Mouse (Mus musculus): ENCODE results near the gene Cgas. TPM values are rescaled to one million over a fixed set of nuclear protein-coding genes. Genes with fewer than 3 reads are reported as not detected.

Cgas gene
- total RNA-seq, 2 experiments from 2014 or later: 0.54 to 0.56 TPM

DNA sequence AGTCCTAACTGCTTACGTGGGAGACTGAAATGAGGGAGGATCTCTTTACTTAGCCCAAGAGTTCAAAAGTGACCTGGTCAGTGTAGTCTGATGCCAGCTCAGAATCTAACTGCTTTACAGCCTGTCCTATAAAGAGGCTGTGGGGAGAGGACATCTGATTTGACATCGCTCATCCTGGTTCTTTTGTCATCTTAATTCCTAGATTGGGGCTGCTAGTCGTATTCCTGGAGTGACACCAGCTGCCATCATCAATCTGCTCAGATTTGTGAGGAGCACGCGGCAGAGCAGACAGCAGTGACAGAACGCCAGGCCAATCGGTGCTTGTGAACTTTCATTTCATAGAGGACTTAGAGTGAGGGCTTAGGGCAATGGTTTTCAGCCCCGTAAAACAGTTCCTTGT lies 30.6 kb upstream of the Cgas start:
- no peak for DNase-seq
- intact Hi-C loops (cut with DNase I): no loop called here

DNA sequence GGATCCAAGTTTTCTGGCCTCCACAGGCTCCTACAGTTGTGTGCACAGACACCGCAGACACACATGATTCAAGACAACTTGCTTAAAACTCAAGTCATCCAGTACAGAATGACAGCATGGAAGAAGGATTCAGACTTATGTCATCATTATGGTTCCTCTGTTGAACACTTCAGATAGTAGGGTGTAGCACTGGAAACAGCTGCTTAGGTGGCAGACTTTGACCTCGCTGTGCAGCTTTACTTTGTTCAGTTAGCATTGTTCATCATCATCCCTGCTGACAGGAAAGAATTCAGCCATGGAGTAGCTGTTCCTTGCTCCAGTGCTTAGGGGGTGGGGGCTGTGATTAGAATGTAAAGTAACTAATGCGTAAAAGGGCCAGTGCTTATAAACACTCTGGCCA lies 22.7 kb upstream of the Cgas start:
- intact Hi-C loops (cut with DNase I): no loop called here

DNA sequence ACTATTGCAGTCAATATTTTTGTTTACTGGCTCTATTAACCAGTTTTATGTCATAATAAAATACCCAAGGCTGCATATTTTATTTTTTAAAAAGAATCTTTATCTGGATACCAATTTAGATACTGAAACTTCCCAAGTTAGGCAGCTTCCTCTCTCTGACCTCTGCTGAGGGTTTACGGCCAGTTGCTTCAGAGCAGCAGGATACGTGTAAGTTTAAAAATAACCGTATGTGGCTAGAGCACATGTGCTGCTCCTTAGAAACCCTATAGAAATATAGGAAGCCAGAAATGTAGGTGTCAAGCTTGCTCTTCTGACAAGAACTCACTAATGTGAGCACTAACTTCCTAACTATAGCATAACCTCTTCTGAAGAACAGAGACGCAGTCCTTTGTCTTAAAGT lies 20.3 kb upstream of the Cgas start:
- intact Hi-C loops (cut with DNase I): no loop called here
- DNase-seq: no peak

More for the DNA sequence above, 22.7 kb upstream of the Cgas start:
- DNase-seq: no peak

DNA sequence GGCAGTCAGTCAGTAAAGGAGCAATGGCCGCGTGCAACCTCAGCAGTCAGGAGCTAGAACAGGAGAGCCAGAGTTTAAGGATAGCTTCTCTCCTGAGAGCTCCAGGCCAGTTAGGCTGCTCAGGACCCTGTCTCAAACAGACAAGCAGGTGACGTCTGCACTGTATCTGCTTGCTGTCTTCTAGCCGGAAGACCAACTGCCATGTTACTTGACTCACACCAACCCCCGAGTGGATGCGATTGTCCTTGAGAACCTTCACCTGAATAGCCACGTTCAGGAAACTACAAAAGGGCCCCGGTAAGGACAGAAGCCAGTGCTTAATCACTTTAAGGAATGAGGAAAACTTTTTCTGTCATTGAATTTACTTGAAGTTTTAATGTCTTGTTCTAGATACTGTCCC lies 14.0 kb upstream of the Cgas start:
- intact Hi-C loops (cut with DNase I): no loop called here
- DNase-seq: no peak

DNA sequence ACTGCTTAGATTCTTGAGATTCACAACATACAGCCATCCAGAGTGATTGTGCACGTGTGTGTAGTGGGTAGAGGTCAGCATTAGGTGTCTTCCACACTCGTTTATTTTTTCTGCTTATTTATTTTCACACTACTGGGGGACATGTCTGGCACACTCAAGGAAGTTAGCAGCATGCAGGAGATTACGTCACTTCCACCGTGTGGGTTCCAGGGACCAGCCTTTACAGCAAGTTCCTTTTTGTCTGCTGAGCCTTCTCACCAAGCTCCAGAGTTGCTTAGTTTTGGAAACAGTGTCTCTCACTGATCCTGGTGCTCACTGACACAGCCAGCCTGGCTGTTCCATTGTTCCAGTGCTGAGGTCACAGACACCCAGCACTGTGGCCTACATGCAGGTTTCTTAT lies 8.3 kb upstream of the Cgas start:
- intact Hi-C loops (cut with DNase I): no loop called here

DNA sequence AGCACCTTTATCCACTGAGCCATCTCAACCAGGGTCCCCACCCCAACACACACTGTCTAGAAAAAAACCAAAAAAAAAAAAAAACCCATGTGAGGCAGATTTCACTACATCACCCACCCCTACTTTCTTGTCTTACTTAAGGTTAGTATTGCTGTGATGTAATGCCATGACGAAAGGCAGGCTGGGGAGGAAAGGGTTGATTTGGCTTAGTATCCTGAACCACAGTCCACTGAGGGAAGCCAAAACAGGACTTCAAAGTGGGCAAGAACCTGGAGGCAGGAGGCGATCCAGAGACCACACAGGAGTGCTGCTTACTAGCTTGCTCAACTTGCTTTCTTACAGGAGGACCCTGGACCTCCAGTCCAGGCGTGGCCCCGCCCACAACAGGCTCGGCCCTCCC lies 7.4 kb upstream of the Cgas start:
- no peak for DNase-seq
- intact Hi-C loops (cut with DNase I): no loop called here

More for the DNA sequence above, 8.3 kb upstream of the Cgas start:
- DNase-seq: no peak

DNA sequence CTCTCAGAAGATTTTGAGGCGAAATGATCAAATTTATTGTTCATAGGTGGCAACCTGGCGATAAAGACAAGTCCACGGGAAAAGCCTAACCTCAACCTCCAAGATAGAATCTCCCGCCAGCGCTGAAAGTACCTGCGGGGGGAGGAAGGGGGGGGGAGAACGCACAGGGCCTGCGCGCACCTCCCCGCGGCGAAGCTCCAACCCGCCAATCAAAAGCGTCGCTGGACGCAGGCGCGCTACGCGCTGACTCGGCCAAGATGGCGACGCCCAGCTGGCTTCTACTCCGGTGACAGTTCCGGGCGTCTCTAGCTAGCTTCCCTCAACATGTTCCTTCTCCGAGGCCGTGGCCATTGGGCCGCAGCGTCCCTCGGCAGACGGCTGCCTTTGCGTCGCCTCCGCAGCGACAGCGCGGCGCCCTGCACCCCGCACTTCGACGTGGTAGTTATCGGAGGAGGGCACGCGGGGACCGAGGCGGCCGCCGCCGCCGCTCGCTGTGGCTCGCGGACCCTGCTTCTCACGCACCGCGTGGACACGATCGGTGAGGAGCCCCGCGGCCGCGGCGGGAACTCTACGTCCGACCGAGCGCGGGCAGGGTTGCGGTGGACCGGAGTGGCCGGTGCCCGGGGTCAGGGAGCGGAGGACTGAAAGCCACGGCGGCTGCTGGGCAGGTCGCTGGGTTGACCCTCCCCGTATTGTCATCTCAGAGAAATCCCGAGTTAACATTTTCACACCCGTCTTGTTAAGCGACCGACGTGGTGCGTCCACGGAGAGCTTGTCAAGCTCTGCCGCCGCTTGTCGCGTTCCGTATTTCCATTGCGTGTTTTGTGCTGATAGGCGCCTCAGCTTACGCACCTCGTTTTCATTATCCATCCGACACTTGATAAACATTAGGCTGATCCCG lies 5.2 kb upstream of the Cgas start, which contains the start of the genes Mto1 and Gm17324:
TSS of gene Mto1 (plus strand) at position 236 of the 901 bp plus-strand sequence.
TSS of gene Gm17324 (minus strand) at position 814 of the 901 bp plus-strand sequence.
- intact Hi-C loops (cut with DNase I): loop anchor here (2.0 to 10.0 kb wide), 2 partner anchors 29 to 333 kb away; no protein-coding TSS in a partner anchor
- peak; percentile 90 to 93 for DNase-seq

DNA sequence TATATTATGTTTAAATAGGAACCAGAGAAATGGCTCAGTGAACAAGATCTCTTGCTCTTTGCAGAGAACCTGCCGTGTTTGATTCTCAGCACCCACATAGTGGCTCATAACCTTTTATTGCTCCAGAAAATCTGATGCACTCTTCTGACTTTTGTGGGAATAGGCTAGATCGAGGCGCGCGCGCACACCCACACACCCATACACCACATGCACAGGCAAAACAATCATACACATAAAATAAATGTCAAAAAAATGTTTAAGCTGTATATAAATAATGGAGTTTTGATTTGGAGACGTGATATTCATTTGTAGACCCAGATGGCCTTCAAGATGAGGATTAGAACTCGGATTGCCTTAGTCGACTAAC lies 4.6 kb upstream of the Cgas start:
- no peak for DNase-seq
- intact Hi-C loops (cut with DNase I): loop anchor here (10.0 kb wide), 1 partner anchor 333 kb away; no protein-coding TSS in a partner anchor

DNA sequence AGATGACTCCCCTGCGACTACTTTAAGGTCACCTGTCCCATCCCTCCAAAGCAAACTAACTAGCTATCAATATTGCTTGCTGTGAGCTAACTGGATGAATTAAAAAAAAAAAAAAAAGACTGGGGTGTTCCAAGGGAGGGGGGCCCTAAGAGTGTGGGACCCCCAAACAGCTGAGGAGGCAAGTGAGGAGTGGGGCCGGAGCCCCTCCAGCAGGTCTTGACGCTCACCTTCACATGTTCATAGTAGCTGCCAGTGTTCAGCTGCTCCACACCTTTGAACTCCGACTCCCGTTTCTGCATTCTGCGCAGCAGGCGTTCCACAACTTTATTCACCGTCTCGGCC lies 829 bp downstream of the Cgas start:
- intact Hi-C loops (cut with DNase I): loop anchor here (10.0 kb wide), 1 partner anchor 327 kb away; no protein-coding TSS in a partner anchor

DNA sequence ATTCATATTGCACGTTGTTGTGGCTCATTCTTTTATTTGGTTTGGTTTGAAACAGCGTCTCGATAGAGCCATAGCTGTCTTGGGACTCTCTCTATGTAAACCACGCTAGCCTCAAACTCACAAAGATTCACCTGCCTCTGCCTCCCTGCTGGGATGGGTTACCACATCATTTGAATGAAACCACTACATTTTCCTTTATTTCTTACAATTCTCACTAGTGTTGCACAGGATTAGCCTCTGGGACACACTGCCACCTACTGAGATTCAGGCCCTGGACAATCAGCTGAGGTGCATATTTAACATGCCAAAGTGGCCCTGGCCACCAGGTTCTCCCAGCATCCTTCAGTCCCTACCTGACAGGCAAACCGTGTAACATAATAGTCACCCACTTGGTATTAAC lies 3.6 kb downstream of the Cgas start:
- intact Hi-C loops (cut with DNase I): no loop called here
- no peak for DNase-seq

More for the DNA sequence above, 829 bp downstream of the Cgas start:
- DNase-seq: no peak

DNA sequence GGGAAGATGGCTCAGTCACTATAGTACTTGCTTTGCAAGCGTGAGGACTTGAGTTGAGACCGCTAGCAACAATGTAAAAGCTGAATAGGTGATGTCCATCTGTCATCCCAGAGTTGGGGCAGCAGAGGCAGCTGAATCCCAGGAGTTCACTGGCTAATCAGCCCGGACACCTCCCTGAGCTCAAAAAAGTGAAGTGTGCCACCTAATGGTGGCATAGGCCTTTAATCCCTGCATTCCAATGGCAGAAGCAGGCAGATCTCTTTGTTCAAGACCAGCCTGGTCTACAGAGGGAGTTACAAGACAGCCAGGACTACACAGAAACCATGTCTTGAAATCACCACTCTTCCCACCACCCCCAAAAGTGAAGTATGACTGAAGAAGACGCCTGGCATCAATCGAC lies 10.6 kb downstream of the Cgas start:
- intact Hi-C loops (cut with DNase I): no loop called here
- no peak for DNase-seq

DNA sequence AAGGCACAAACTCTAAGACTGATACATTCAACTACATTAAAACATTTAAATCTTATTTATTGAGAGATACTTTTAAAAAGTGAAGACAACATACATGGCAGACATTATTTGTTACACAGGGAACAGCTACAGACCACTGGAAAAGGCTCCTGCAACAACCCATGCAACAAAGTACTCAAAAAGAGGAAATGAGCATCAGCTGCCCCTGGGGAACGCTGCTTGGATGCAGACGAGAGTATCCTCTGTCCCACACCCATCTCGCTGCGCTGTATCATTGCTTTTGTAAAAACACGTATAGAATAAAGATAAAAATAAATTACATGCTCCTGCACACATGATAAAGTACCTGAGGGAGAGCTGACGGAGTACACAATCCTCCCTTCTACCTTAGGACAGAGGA lies 12.6 kb downstream of the Cgas start:
- intact Hi-C loops (cut with DNase I): no loop called here
- no peak for DNase-seq

DNA sequence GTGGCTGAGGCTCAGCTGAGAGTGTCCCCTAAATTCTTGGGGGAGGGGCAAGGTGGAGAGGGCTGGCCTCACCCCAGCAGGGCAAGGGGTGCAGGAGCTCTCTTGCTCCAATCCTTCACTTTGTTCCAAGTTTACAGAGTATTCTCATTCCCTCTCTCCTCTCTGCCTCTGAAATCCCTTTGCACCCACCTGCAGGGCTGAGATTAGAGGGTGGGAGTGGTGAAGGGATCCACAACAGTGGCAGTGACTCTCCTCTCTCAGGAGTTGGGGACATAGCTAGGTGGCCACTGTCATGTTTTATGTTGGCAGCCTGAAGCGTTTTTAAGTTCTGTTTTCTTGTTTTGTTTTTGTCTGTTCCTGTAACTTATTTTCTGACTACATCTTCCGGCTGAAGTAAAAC lies 13.5 kb downstream of the Cgas start:
- DNase-seq: no peak
- intact Hi-C loops (cut with DNase I): no loop called here

DNA sequence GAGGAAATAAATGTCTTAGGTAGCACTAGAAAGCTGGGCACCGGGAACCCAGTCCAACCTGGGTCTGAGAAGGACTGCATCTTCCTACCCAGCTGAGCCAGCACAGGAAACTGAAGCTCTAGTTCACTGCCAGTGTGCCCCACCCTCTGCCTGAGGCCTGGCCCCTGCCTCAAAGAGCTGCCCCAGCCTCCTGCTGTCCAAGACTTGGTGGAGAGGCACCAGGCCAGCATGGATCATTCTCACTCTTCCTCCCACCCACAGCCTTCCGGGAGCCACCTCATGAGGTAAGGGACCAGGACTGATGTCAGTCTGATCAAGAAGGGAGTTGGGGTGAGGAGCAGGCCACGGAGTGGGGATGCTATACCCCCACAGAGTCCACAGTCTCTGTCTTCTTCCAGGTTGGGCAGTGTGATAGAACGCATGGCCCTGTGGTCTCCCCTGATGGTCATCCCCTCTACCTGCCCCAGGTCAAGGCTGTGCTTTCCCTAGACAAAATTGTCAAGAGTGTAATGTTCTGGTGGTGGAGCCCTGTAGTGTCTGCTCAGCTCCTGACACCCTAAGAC lies 14.1 kb downstream of the Cgas start:
- intact Hi-C loops (cut with DNase I): no loop called here
- DNase-seq: no peak

DNA sequence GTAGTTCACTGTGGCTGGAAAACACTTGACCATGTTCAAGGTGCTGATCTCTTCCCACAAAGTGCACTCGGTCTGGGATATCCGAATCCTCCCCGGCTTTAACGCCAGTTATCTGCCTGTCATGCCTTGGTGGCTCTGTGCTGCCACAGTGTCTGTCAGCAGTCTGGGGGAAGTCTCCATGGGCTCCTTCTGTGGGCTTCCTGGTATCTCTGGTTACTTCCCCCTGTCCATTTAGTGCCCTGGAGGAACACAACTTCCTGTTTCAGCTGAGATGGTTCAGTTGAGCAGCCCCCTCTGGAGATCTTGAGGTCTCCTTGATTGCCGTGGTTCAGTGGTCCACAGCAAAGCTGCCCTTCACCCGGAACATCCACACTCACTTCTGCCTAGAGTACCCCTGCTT lies 14.9 kb downstream of the Cgas start:
- DNase-seq: no peak
- intact Hi-C loops (cut with DNase I): no loop called here

DNA sequence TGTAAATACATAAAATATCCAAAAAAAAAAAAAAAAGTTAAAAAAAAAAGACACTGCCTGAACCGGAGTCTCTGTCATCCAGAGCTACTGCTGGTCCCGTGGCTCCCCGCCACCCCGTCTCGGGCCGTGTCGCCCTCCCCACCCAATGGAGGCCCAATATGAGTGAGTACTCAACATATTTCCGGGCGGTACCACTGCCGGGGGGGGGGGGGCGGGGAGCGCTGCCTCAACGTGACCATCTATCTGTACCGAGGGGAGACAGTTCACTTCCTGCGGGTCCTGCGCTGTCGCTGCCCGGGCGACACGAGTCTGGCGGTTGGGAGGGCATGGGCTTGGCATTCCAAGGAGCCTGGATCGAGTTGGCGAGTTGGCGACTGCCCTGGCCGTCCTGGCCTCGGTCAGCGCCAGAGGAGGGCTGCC lies 15.7 kb downstream of the Cgas start:
- intact Hi-C loops (cut with DNase I): no loop called here
- DNase-seq: no peak

DNA sequence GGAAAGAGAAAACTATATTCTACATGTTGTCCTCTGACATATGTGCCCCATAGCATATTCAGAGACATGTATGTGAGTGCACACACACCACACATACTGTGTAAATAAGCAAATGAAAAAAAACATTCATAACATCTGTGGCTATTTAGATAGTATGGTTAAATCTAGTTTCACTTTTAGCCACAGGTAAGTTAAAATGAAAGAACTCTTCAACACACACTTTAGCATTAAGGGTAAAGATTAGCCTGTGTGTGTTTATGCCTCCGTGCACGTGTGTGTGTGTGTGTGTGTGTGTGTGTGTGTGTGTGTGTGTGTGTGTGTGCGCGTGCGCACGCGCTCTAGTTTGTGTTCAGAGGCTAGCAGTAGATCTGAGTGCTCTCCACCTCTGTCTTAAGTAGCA lies 41.4 kb downstream of the Cgas start:
- intact Hi-C loops (cut with DNase I): no loop called here
- no peak for DNase-seq

DNA sequence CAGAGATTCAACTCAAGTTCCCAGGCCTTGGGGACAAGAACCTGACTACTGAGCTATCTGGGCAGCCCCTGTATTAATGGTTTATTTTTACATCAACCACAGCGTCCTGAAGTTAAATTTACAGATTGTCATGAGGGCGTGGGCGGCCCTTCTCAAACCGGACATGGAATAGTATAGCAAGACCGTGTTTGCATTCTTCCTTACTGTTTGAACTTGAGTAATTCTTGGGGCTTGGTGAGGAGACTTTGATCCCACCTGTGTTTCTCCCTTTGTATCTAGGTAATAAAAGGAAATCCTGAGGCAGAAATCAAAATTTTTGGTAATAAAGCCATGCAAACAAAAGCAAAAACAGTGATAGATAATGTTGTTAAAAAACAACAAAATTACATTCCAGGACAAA lies 42.5 kb downstream of the Cgas start:
- intact Hi-C loops (cut with DNase I): no loop called here
- no peak for DNase-seq

DNA sequence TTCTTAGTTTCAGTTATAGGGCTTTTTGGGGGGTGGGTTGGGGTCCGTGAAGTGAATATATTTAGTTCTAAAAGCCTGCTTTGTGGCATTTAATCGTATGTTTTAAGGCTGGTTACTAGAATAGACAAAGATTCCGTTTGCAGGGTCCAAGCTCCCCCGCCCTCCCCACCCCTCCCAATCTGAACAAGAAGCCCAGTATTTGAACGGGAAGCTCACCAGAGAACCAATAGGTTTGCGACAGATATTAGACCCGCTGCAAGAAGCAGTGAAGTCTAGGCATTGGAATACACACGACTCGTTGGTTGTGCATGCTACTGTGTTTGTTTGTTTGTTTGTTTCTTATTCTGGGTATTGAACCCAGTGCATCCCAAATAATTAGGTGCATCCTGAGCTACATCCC lies 46.5 kb downstream of the Cgas start:
- DNase-seq: no peak
- intact Hi-C loops (cut with DNase I): no loop called here

DNA sequence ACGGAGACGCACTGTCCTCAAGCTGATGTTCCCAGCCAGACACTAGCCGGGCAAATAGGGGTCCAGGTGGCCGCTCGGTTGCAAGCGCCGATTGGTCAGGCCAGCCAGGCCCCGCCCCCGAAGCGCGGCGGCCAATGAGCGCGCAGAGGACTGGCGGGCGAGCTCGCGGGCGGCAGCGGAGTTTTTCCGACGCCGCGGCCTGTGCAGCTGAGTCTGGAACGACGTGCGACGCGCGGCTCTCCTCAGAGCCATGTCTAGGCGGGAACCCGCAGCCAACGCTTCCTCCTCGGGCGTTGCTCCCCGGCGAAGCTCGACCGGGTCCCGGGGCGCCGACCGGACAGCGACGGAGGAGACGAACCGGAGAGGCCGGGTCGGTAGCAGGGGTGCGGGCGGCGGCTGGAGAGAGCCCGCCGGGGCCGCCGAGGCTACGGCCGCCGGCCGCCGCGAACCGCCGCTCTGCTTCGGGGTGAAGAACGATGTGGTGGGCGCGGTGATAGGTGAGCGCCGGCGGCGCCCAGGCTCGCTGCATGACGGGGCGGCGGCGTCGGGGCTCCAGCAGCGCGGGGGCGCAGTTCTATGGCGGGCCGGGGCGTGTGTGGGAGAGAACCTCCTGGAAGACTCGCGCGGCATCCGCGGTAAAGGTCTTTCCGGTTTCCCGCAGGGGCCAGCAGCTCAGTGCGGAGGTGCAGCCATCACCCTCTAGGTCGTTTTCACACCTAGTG lies 47.2 kb downstream of the Cgas start, which contains the start of gene Ddx43:
TSS of gene Ddx43 (plus strand) at position 148 of the 722 bp plus-strand sequence.
- intact Hi-C loops (cut with DNase I): no loop called here
- DNase-seq: peak; percentile 9 to 13

DNA sequence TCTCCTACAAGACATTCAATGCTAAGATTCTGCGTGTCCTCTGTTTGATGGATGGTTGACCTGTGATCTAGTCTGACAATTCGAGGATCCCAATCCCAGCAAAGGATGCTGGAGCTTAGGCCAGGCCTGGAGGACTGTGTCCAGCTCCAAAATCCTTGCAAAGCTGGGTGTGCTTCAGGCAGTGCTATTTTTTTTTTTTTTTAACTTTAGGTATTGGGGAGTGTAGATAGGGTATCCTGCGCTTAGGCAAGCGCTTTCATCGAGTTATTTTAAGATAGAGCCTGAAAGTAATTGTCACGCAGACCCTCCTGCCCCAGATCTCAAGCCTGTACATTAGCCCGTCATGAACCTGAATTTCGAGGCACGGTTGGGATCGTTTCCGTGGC lies 47.8 kb downstream of the Cgas start:
- DNase-seq: no peak
- intact Hi-C loops (cut with DNase I): no loop called here
